Mouse (Mus musculus) liver, embryonic 14.5 days (tissue): Measurements from ENCODE around the gene Tas1r1. TPM values are rescaled to one million over a fixed set of nuclear protein-coding genes. Genes with fewer than 3 reads are reported as not detected.

ENCODE experiments used
- ATAC-seq: fragments of 200-750 bp; cut with Nextera tagmentation; 2 replicates; pipeline ENCODE4 v1.8.0; 2017; ENCODE audit warnings: moderate number of reproducible peaks, mild to moderate bottlenecking, moderate library complexity; ENCODE audit not compliant: insufficient read depth
- DNase-seq, 3 experiments: peaks; one replicate each; pipeline ENCODE4 v3.0.0-alpha.2; 2012 to 2013; ENCODE audit warnings: low read depth in 3 of 3, low spot score in 3 of 3
- H3K27ac ChIP-seq: fragments of 300-500 bp; sonication (generic); 2 replicates; pipeline ENCODE4 v1.5.1; 2014; ENCODE audit warnings: moderate library complexity, mild to moderate bottlenecking, control low read depth, inconsistent platforms
- H3K27me3 ChIP-seq: fragments of 300-500 bp; sonication (generic); 2 replicates; pipeline ENCODE4 v1.6.1; 2014; ENCODE audit warnings: mild to moderate bottlenecking, low read length, moderate library complexity; ENCODE audit not compliant: control insufficient read depth, insufficient read depth
- H3K36me3 ChIP-seq: fragments of 300-500 bp; sonication (generic); replicated peaks from 2 replicates; pipeline ENCODE4 v1.6.1; 2014; ENCODE audit warnings: low read depth; ENCODE audit not compliant: control insufficient read depth, insufficient read depth
- H3K4me1 ChIP-seq, 2 experiments: fragments of 200-500 bp in 1 of 2; fragments of 300-500 bp in 1 of 2; sonication (generic) in 1 of 2; replicated peaks; 2 replicates each; pipeline ENCODE4 v1.6.1; 2012 to 2014; ENCODE audit warnings: antibody characterized with exemption in 1 of 2, inconsistent platforms in 1 of 2, low read length in 1 of 2; ENCODE audit not compliant: control insufficient read depth in 2 of 2, insufficient read depth in 2 of 2
- H3K4me2 ChIP-seq: fragments of 300-500 bp; sonication (generic); 2 replicates; pipeline ENCODE4 v1.6.1; 2014; ENCODE audit warnings: low read depth, mild to moderate bottlenecking, control low read depth, moderate library complexity
- H3K4me3 ChIP-seq, 2 experiments: fragments of 200-500 bp in 1 of 2; fragments of 300-500 bp in 1 of 2; sonication (generic) in 1 of 2; 2 replicates each; pipeline ENCODE4 v1.5.1; 2012 to 2014; ENCODE audit warnings: low read depth in 2 of 2, low read length in 2 of 2, mild to moderate bottlenecking in 2 of 2, control low read depth in 1 of 2, inconsistent platforms in 1 of 2, moderate library complexity in 1 of 2; ENCODE audit not compliant: insufficient read depth in 1 of 2
- H3K9ac ChIP-seq: fragments of 300-500 bp; sonication (generic); replicated peaks from 2 replicates; pipeline ENCODE4 v1.6.1; 2014; ENCODE audit warnings: mild to moderate bottlenecking, control low read depth, moderate library complexity
- H3K9me3 ChIP-seq: fragments of 300-500 bp; sonication (generic); 2 replicates; pipeline ENCODE4 v1.6.1; 2016; ENCODE audit warnings: low read length, mixed read lengths; ENCODE audit not compliant: control insufficient read depth
- CTCF ChIP-seq: IDR thresholded peaks from 2 replicates; pipeline ENCODE4 v1.5.1; 2016; ENCODE audit warnings: antibody characterized with exemption, low read depth, control low read depth
- EP300 ChIP-seq: IDR thresholded peaks from 2 replicates; pipeline ENCODE4 v1.6.1; 2016; ENCODE audit warnings: antibody characterized with exemption, low read depth
- WGBS: fragments of 180-500 bp; shearing (Covaris S2); extraction: QIAGEN DNeasy Blood & Tissue Kit; methylation state at CpG from one replicate; pipeline ENCODE4 v1.1.7; 2014; ENCODE audit not compliant: insufficient replicate concordance; 5-methylcytosine and 5-hydroxymethylcytosine counted together
- polyA plus RNA-seq, 2 experiments: library from polyadenylated mRNA; depleted of rRNA in 1 of 2; stranded (reverse) in 1 of 2; unstranded in 1 of 2; fragments of >200 nt; fragmentation: Nextera tagmentation in 1 of 2; extraction: Ambion mirVana in 1 of 2; gene quantifications; 2 replicates each; pipeline versions ENCODE4 v1.2.1 to v1.2.3; 2012 to 2014

Gene Tas1r1
- polyA plus RNA-seq, 2 experiments: 0.03 TPM; not detected in 1

GRCm38 (mm10) chr4:151996173-151996950, 42.0 kb downstream of the Tas1r1 start, which contains the start of gene Phf13:
TSS of gene Phf13 (minus strand) at chr4:151996258.
- H3K9ac ChIP-seq: peak within 1 kb of the TSS; percentile 97
- no peaks in the 10 kb centered on the region for H3K9me3 ChIP-seq
- ATAC-seq: peak; percentile 95
- WGBS: under 1% methylated on average over 94 of the region's 94 CpGs
- peaks cover 14 to 19% of the 10 kb centered on the region in 2 experiments for H3K4me1 ChIP-seq
- peak within 1 kb of the TSS; percentile 81 to 83 for H3K4me3 ChIP-seq
- peak within 1 kb of the TSS; percentile 99 for H3K4me2 ChIP-seq
- TF ChIP-seq EP300: no peak
- 0 out of 2 replicates have a peak, but pooled peaks have one; percentile 11 for TF ChIP-seq CTCF
- H3K27ac ChIP-seq: peak within 1 kb of the TSS; percentile 80
- peak; percentile 98 for DNase-seq
- H3K36me3 ChIP-seq: peaks cover 8% of the 10 kb centered on the region; the same call in 1 of the 2 replicates
- peaks cover 14% of the 10 kb centered on the region for H3K27me3 ChIP-seq

GRCm38 (mm10) chr4:151995371-151996172, 42.8 kb downstream of the Tas1r1 start:
- peak overlapping the region; percentile 92 for H3K9ac ChIP-seq
- H3K4me2 ChIP-seq: peak overlapping the region; percentile 99
- WGBS: 1% methylated on average over 96 of the region's 111 CpGs
- ATAC-seq (peak; percentile 1; the same call in 1 of the 2 replicates), DNase-seq (no peak)
- H3K4me3 ChIP-seq: peak overlapping the region; percentile 76 to 81
- peak overlapping the region; percentile 15 for H3K27ac ChIP-seq
- H3K9me3 ChIP-seq: no peaks in the 10 kb centered on the region
- TF ChIP-seq CTCF: no peak
- TF ChIP-seq EP300: no peak
- peaks cover 14% of the 10 kb centered on the region for H3K27me3 ChIP-seq
- H3K36me3 ChIP-seq: peaks cover 8% of the 10 kb centered on the region; the same call in 1 of the 2 replicates
- peaks cover 14 to 19% of the 10 kb centered on the region in 2 experiments for H3K4me1 ChIP-seq

- DNase-seq (peak in 2 of 3 experiments; percentile 45 to 55), ATAC-seq (no peak)
- Histone ChIP-seq H3K27ac (no peak overlapping the region), H3K36me3 (peaks cover 11% of the 10 kb centered on the region; the same call in 1 of the 2 replicates), H3K9me3 (no peaks in the 10 kb centered on the region), H3K9ac (peak overlapping the region; percentile 92), H3K4me1 (peaks cover 14 to 19% of the 10 kb centered on the region in 2 experiments), H3K4me2 (peak overlapping the region; percentile 99), H3K4me3 (peak overlapping the region; percentile 76 to 81), H3K27me3 (peaks cover 14% of the 10 kb centered on the region)
- peak; percentile 64 for TF ChIP-seq EP300
- TF ChIP-seq CTCF: no peak
- WGBS: 3% methylated on average over 61 of the region's 61 CpGs
Measured at GRCm38 (mm10) chr4:151994228-151995171, 43.9 kb downstream of the Tas1r1 start.

- H3K27me3 ChIP-seq: peaks cover 14% of the 10 kb centered on the region
- H3K36me3 ChIP-seq: peaks cover 11% of the 10 kb centered on the region; the same call in 1 of the 2 replicates
- no peaks in the 10 kb centered on the region for H3K9me3 ChIP-seq
- no peak overlapping the region for H3K27ac ChIP-seq
- H3K4me2 ChIP-seq: no peak overlapping the region
- no peak for DNase-seq
- WGBS: 80% methylated on average over 6 of the region's 6 CpGs
- ATAC-seq: no peak
- no peak overlapping the region for H3K4me3 ChIP-seq
- TF ChIP-seq CTCF (no peak), EP300 (no peak)
- H3K9ac ChIP-seq: no peak overlapping the region
- H3K4me1 ChIP-seq: peaks cover 20 to 27% of the 10 kb centered on the region in 2 experiments
Measured at GRCm38 (mm10) chr4:151993035-151993434, 45.3 kb downstream of the Tas1r1 start.
